Mouse (Mus musculus) myocyte (in vitro differentiated cells): ENCODE measurements around the gene Zmynd19. TPM values are rescaled to one million over a fixed set of nuclear protein-coding genes. Genes with fewer than 3 reads are reported as not detected.

Source experiments
- H3K27me3 ChIP-seq: one replicate; pipeline ENCODE4 v1.6.1; 2011; ENCODE audit not compliant: control insufficient read depth, insufficient read depth, insufficient read length
- H3K36me3 ChIP-seq: one replicate; pipeline ENCODE4 v1.6.1; 2011; ENCODE audit not compliant: control insufficient read depth, insufficient read depth
- H3K4me2 ChIP-seq: one replicate; pipeline ENCODE4 v1.6.1; 2011; ENCODE audit warnings: low read depth, control low read depth
- H3K4me3 ChIP-seq: one replicate; pipeline ENCODE4 v1.5.1; 2011; ENCODE audit warnings: mild to moderate bottlenecking, control low read depth, moderate library complexity
- H3K79me2 ChIP-seq: one replicate; pipeline ENCODE4 v1.6.1; 2011; ENCODE audit not compliant: control insufficient read depth, insufficient read depth
- H3ac ChIP-seq: one replicate; pipeline ENCODE4 v1.6.1; 2011; ENCODE audit not compliant: control insufficient read depth, insufficient read length
- CEBPB ChIP-seq: IDR thresholded peaks from 2 replicates; pipeline ENCODE4 v1.6.1; 2011; ENCODE audit warnings: mild to moderate bottlenecking, moderate library complexity; ENCODE audit not compliant: poor library complexity, insufficient read depth, severe bottlenecking
- E2F4 ChIP-seq: IDR thresholded peaks from one replicate; pipeline ENCODE4 v1.6.1; 2011; ENCODE audit warnings: mild to moderate bottlenecking, control low read depth, moderate library complexity; ENCODE audit not compliant: insufficient read depth
- MAX ChIP-seq: IDR thresholded peaks from one replicate; pipeline ENCODE4 v1.6.1; 2011; ENCODE audit warnings: low read depth, mild to moderate bottlenecking, control low read depth
- MYOD1 ChIP-seq, 3 experiments: IDR thresholded peaks; one replicate each; pipeline ENCODE4 v1.6.1; 2011; ENCODE audit warnings: control low read depth in 2 of 3, low read depth in 2 of 3, mild to moderate bottlenecking in 2 of 3, moderate library complexity in 1 of 3; ENCODE audit not compliant: insufficient read length in 2 of 3, control insufficient read depth in 1 of 3
- MYOG ChIP-seq, 3 experiments: IDR thresholded peaks; one replicate each; pipeline ENCODE4 v1.6.1; 2011; ENCODE audit warnings: control low read depth in 2 of 3, low read depth in 2 of 3, mild to moderate bottlenecking in 2 of 3; ENCODE audit not compliant: insufficient read length in 2 of 3, control insufficient read depth in 1 of 3, insufficient read depth in 1 of 3
- POLR2A ChIP-seq: IDR thresholded peaks from one replicate; pipeline ENCODE4 v1.6.1; 2011; ENCODE audit warnings: low read depth, mild to moderate bottlenecking, control low read depth, moderate library complexity; ENCODE audit not compliant: insufficient read length
- POLR2AphosphoS2 ChIP-seq: IDR thresholded peaks from one replicate; pipeline ENCODE4 v1.6.1; 2011; ENCODE audit warnings: low read depth, control low read depth; ENCODE audit not compliant: insufficient read length
- REST ChIP-seq: IDR thresholded peaks from one replicate; pipeline ENCODE4 v1.6.1; 2011; ENCODE audit warnings: mild to moderate bottlenecking, control low read depth, moderate library complexity; ENCODE audit not compliant: insufficient read depth, insufficient read length
- SRF ChIP-seq: IDR thresholded peaks from one replicate; pipeline ENCODE4 v1.6.1; 2011; ENCODE audit warnings: low read depth; ENCODE audit not compliant: control insufficient read depth, insufficient read length
- TCF12 ChIP-seq: IDR thresholded peaks from one replicate; pipeline ENCODE4 v1.6.1; 2011; ENCODE audit warnings: mild to moderate bottlenecking, control low read depth; ENCODE audit not compliant: poor library complexity, insufficient read depth, severe bottlenecking
- TCF3 ChIP-seq: IDR thresholded peaks from one replicate; pipeline ENCODE4 v1.6.1; 2011; ENCODE audit warnings: low read depth, control low read depth; ENCODE audit not compliant: insufficient read length
- USF1 ChIP-seq: IDR thresholded peaks from one replicate; pipeline ENCODE4 v1.6.1; 2011; ENCODE audit warnings: low read depth, mild to moderate bottlenecking, control low read depth, moderate library complexity
- polyA plus RNA-seq: library from polyadenylated mRNA; unstranded; fragments of >200 nt; fragmentation: generic; extraction: Trizol; gene quantifications from one replicate; pipeline ENCODE4 v1.2.1, GENCODE M21; 2012; ENCODE audit warnings: missing spikeins

Gene Zmynd19
- polyA plus RNA-seq, 1 experiment: 21.7 TPM

DNA sequence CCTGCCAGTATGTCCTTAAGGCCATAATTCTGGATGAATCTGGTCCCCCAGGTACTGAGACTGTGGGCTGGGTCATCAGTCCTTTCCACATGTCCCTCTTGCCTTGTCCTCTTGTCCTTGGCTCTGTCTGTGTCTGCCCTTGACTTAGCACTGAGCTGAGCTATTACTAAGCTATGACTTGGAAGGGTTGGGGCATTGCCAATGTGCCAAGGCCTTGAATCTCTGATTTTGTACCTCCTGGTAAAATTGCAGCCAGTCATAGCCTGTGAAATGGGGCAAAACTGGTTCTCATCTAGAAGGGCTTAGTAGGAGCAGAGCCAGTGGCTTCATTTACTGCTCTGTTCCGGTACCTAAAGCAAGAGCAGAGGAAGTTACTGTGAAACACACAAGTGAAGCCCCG lies 46.9 kb downstream of the Zmynd19 start:
- Histone ChIP-seq H3K4me3 (no peak overlapping the region), H3K4me2 (no peak overlapping the region), H3ac (no peak overlapping the region), H3K79me2 (no peaks in the 10 kb centered on the region), H3K36me3 (no peaks in the 10 kb centered on the region), H3K27me3 (no peaks in the 10 kb centered on the region)
- TF ChIP-seq MYOG (IDR thresholded peaks at IDR 0.05; ENCODE audit: control insufficient read depth in 1 of 3, insufficient read depth in 1 of 3, insufficient read length in 2 of 3, low read depth in 2 of 3) (no peak), POLR2AphosphoS2 (no peak), MYOD1 (IDR thresholded peaks at IDR 0.05; ENCODE audit: control insufficient read depth in 1 of 3, insufficient read length in 2 of 3, low read depth in 2 of 3) (no peak), MAX (no peak), POLR2A (no peak), TCF12 (no peak), E2F4 (no peak), SRF (no peak), TCF3 (no peak), USF1 (no peak), CEBPB (no peak), REST (no peak)

DNA sequence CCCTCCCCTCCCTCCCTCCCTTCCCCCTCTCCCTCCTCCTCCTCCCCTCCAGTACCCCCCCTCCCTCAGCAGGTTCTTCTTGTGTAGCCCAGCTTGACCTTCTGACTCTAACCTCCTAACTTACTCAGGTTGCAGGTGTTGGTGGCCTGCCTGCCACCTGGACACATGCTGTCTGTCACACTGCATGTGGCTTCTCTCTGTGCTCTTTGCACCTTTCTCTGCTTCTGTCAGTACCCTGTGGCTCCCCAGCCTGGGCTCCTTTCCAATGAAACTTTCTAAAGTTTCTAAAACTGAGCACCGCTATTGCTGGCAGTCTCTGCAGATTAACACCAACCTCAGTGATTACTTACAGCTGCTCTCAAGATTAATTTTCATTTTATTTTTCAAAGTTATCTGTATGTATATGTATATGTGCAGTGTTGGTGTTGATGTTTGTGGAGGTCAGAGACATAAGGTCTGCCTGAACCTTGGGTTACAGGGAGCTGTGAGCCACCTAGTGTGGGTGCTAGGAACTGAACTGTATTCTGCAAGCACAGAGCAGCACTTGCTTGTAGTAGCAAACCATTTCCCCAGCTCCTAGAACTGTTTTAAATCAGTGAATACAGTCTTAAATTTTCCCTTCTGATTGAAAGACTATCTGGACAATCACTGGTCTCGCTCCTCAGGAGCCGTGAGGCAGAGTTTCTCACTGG lies 51.1 kb downstream of the Zmynd19 start:
- H3ac ChIP-seq: no peak overlapping the region
- no peak overlapping the region for H3K4me3 ChIP-seq
- H3K36me3 ChIP-seq: no peaks in the 10 kb centered on the region
- H3K4me2 ChIP-seq: no peak overlapping the region
- H3K79me2 ChIP-seq: no peaks in the 10 kb centered on the region
- H3K27me3 ChIP-seq: no peaks in the 10 kb centered on the region
- TF ChIP-seq TCF3 (no peak), MAX (no peak), E2F4 (no peak), USF1 (no peak), TCF12 (no peak), POLR2AphosphoS2 (no peak), POLR2A (no peak), SRF (no peak), MYOG (IDR thresholded peaks at IDR 0.05; ENCODE audit: control insufficient read depth in 1 of 3, insufficient read depth in 1 of 3, insufficient read length in 2 of 3, low read depth in 2 of 3) (no peak), CEBPB (no peak), REST (no peak)

DNA sequence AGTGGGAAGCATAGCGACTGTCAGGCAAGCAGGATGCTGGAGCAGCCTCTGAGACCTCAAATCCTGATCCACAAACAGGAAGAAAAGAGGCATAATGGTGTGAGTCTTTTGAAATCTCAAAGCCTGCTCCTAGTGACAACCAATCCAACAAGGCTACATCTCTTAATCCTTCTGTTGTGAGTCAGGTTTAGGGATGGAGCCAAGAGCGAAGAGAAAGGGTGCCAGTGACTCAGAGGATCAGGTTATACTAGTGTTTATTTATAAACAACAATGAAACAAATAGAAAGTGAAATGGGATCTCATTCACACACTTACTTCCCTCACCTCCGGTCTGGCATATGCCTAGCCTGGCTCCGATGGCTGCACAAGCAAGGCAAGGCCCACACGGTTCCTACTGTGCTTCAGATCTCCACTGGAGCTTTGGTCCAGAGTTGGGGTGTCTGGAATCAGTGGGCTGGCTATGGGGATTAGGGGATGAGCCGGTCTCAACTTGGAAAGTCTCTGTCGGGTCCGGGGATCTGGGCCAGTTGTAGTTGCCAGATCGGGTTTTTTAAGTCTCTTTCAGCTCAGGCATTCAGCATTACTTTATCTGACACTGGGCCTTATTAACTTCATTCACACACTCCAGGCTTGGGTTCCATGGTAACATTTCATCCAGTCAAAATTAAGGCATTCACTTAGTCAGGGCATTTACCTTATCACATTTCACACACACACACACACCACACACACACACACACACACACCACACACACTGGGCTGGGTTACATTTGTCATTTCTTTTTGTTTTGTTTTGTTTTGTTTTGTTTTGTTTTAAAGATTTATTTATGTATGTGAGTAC lies 54.6 kb downstream of the Zmynd19 start:
- peak overlapping the region; percentile 9 for H3K4me2 ChIP-seq
- no peaks in the 10 kb centered on the region for H3K27me3 ChIP-seq
- H3K36me3 ChIP-seq: no peaks in the 10 kb centered on the region
- no peak overlapping the region for H3ac ChIP-seq
- H3K4me3 ChIP-seq: no peak overlapping the region
- H3K79me2 ChIP-seq: no peaks in the 10 kb centered on the region
- TF ChIP-seq MYOD1 (IDR thresholded peaks at IDR 0.05; ENCODE audit: control insufficient read depth in 1 of 3, insufficient read length in 2 of 3, low read depth in 2 of 3): no peak
- no peak for TF ChIP-seq USF1
- TF ChIP-seq MAX: no peak
- no peak for TF ChIP-seq CEBPB
- no peak for TF ChIP-seq TCF12
- TF ChIP-seq POLR2AphosphoS2: no peak
- TF ChIP-seq TCF3: no peak
- TF ChIP-seq POLR2A: no peak
- no peak for TF ChIP-seq SRF
- TF ChIP-seq MYOG (IDR thresholded peaks at IDR 0.05; ENCODE audit: control insufficient read depth in 1 of 3, insufficient read depth in 1 of 3, insufficient read length in 2 of 3, low read depth in 2 of 3): no peak
- no peak for TF ChIP-seq E2F4
- no peak for TF ChIP-seq REST

DNA sequence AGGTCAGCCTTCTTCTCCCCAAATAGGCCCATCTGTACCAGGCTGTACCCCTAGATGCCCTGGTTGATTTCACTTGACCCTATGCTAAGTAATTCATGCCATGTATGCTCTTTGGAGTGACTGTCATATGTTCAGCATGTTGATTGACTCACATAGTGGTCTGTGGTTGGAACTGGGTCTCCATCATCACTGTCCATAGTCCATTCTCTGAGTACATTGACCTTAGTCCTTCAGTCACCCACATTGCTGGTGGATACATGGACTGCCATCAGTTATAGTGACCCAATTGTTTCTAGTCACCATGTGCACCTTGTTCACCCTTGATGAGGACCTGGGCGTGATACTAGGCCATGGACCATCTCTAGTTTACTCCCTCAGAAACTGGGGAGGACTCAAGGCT lies 57.2 kb downstream of the Zmynd19 start:
- Histone ChIP-seq H3K27me3 (no peaks in the 10 kb centered on the region), H3K4me3 (no peak overlapping the region), H3K79me2 (no peaks in the 10 kb centered on the region), H3K36me3 (no peaks in the 10 kb centered on the region), H3K4me2 (no peak overlapping the region), H3ac (no peak overlapping the region)
- TF ChIP-seq TCF3: no peak
- TF ChIP-seq POLR2AphosphoS2: no peak

DNA sequence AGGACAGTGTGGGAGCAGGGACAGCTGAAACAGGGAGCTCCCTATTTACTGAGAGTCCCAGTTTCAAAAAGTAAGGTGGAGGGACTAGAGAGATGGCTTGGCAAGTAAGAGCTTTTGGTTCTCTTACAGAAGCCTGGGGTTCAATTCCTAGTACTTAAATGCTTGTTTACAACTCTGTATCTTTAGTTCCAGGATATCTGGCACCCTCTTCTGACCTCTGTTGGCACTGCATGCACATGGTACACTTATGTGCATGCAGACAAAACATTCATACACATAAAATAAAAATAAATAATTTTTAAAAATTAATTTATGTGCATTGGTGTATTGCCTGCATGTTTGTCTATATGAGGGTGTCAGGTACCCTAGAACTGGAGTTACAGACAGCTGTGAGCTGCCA lies 58.7 kb downstream of the Zmynd19 start:
- H3K27me3 ChIP-seq: no peaks in the 10 kb centered on the region
- H3ac ChIP-seq: no peak overlapping the region
- no peak overlapping the region for H3K4me3 ChIP-seq
- no peaks in the 10 kb centered on the region for H3K36me3 ChIP-seq
- no peak overlapping the region for H3K4me2 ChIP-seq
- TF ChIP-seq TCF3: no peak
- TF ChIP-seq E2F4: no peak
- TF ChIP-seq TCF12: no peak
- no peak for TF ChIP-seq CEBPB
- no peak for TF ChIP-seq POLR2AphosphoS2
- no peak for TF ChIP-seq POLR2A
- TF ChIP-seq MYOD1 (IDR thresholded peaks at IDR 0.05; ENCODE audit: control insufficient read depth in 1 of 3, insufficient read length in 2 of 3, low read depth in 2 of 3): no peak
- TF ChIP-seq REST: no peak
- no peaks in the 10 kb centered on the region for H3K79me2 ChIP-seq

Other genes starting within 250 kb of the Zmynd19 start
- 0.06 TPM for gene Cacna1b, start 186.6 kb upstream of the Zmynd19 start, polyA plus RNA-seq
- gene Ehmt1, start 30.2 kb upstream of the Zmynd19 start, polyA plus RNA-seq: 14.8 TPM
- gene Arrdc1, start 14.5 kb upstream of the Zmynd19 start, polyA plus RNA-seq: 4.8 TPM
- 11.7 TPM for gene Dph7, start 12.6 kb downstream of the Zmynd19 start, polyA plus RNA-seq
- gene Mrpl41, start 25.3 kb downstream of the Zmynd19 start, polyA plus RNA-seq: 79.7 TPM
- 8.8 TPM for gene Pnpla7, start 26.2 kb downstream of the Zmynd19 start, polyA plus RNA-seq
- gene Nsmf, start 104.6 kb downstream of the Zmynd19 start, polyA plus RNA-seq: 33.7 TPM
- gene Entpd8, start 130.5 kb downstream of the Zmynd19 start, polyA plus RNA-seq: not detected
- not detected for gene Noxa1, start 145.4 kb downstream of the Zmynd19 start, polyA plus RNA-seq
- 1.3 TPM for gene Nrarp, start 231.0 kb downstream of the Zmynd19 start, polyA plus RNA-seq
- gene Tor4a, start 247.1 kb downstream of the Zmynd19 start, polyA plus RNA-seq: 9.2 TPM